ENCODE assay signal across 10 mouse cellular contexts in the genomic region with DNA sequence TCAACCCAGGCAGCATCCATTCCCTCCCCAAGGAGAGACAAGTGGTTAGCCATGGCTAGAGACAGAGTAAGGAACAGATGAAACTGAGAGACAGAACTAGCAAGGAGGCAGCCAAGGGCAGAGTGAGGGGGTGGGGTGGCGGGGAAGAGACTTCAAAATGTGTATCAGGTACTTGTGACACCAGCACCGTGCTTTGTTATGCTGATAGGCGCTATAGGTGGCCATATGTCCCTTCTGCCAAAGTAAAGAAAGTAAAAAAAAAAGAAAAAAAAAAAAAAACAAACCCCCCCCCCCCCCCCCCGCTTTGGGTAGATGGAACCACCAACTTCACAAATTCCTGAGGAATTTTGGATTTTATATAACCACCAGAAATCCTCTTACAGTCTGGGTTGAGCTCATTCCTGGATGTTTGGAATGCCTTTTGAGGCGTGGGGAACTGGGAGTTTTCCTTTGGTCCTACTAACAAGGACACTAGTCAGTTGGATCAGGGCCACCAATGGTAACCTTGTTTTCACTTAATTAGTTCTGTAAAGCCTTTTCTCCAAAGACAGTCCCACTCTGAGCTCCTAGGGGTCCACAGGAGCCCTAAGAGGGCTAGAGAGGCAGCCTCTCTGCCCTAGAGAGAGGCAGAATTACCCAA. TPM values are rescaled to one million over a fixed set of nuclear protein-coding genes. Genes with fewer than 3 reads are reported as not detected.
DNase-seq lines count a peak whose midpoint lies in the region; ATAC-seq and TF ChIP-seq lines count a peak whose summit lies in the region.
"Had no signal": no experiment of that assay in that cellular context is flagged by ENCODE, and none has a peak within 500 bp of the region (broad histone marks: within the 10 kb centered on the region; RNA-seq: fewer than 3 reads in every experiment).

No protein-coding gene starts in this region.

- no peaks in the 10 kb centered on the region; the same call in 1 of the 2 replicates for H3K27me3 ChIP-seq in heart, embryonic 11.5 days (ENCODE audit: control insufficient read depth, insufficient read depth, low read length)
- H3K27me3 ChIP-seq: hindbrain, embryonic 12.5 days had no signal

- TF ChIP-seq CTCF in embryonic fibroblast, embryonic 13.5 days (IDR thresholded peaks at IDR 0.05; ENCODE audit: borderline replicate concordance, insufficient read depth, low read length) = no peak

- H3K4me3 ChIP-seq in heart, embryonic 11.5 days (ENCODE audit: low read depth, low read length) = no peak overlapping the region
- no peak overlapping the region for H3K4me3 ChIP-seq in embryonic fibroblast, embryonic 13.5 days (ENCODE audit: insufficient read depth, low read length)
- H3K4me3 ChIP-seq in macrophage (ENCODE audit: inconsistent target) = no peak overlapping the region
- H3K4me3 ChIP-seq: hindbrain, embryonic 12.5 days had no signal

- 35% methylated on average over 5 of the region's 5 CpGs for WGBS in heart, embryonic 11.5 days (ENCODE audit: insufficient replicate concordance)
- WGBS in macrophage (ENCODE audit: missing documents) = 86% methylated on average over 4 of the region's 5 CpGs

- no peak for TF ChIP-seq POLR2A in embryonic fibroblast, embryonic 13.5 days (IDR thresholded peaks at IDR 0.05; ENCODE audit: low read depth, low read length)

- no peaks in the 10 kb centered on the region for H3K36me3 ChIP-seq in heart, embryonic 11.5 days (ENCODE audit: control insufficient read depth, insufficient read depth, low read length)
- no peaks in the 10 kb centered on the region for H3K36me3 ChIP-seq in macrophage (ENCODE audit: inconsistent target)
- H3K36me3 ChIP-seq: hindbrain, embryonic 12.5 days had no signal

- 0 out of 2 replicates have a peak overlapping the region, but pooled peaks have one; percentile 22 for H3K9ac ChIP-seq in heart, embryonic 11.5 days (ENCODE audit: low read depth, low read length)
- H3K9ac ChIP-seq: hindbrain, embryonic 12.5 days had no signal

- peaks cover 15% of the 10 kb centered on the region for H3K4me1 ChIP-seq in heart, embryonic 11.5 days (ENCODE audit: control insufficient read depth, insufficient read depth, low read length)
- peaks cover 12% of the 10 kb centered on the region; the same call in 1 of the 2 replicates for H3K4me1 ChIP-seq in embryonic fibroblast, embryonic 13.5 days (ENCODE audit: control insufficient read depth, insufficient read depth, low read length)
- H3K4me1 ChIP-seq: hindbrain, embryonic 12.5 days had no signal

- H3K27ac ChIP-seq in heart, embryonic 11.5 days (ENCODE audit: low read depth, low read length) = peak overlapping the region; percentile 50
- peak overlapping the region; percentile 15 for H3K27ac ChIP-seq in embryonic fibroblast, embryonic 13.5 days (ENCODE audit: insufficient read depth, low read length)
- peak overlapping the region; percentile 21; the same call in 1 of the 2 replicates for H3K27ac ChIP-seq in macrophage
- H3K27ac ChIP-seq: hindbrain, embryonic 12.5 days had no signal

- no peak for DNase-seq in heart, adult 18-20 months
- DNase-seq in lung, postnatal 10 days = peak; percentile 35
- DNase-seq in lung, postnatal 4 days = no peak
- no peak for DNase-seq in cerebellum, adult 9-10 months
- no peak for DNase-seq in gastrocnemius, postnatal 4 days (ENCODE audit: low spot score in 2 of 2)
- DNase-seq: thymus, postnatal 14 days had no signal

- H3K9me3 ChIP-seq in heart, embryonic 11.5 days (replicated peaks; ENCODE audit: control insufficient read depth, low read length) = no peaks in the 10 kb centered on the region
- H3K9me3 ChIP-seq: hindbrain, embryonic 12.5 days had no signal

- ATAC-seq in heart, embryonic 11.5 days (replicated peaks; ENCODE audit: insufficient number of reproducible peaks, low FRiP score, low TSS enrichment) = no peak

- no peaks in the 10 kb centered on the region for H3K79me2 ChIP-seq in macrophage (ENCODE audit: inconsistent target)

- peak overlapping the region; percentile 51 for H3K4me2 ChIP-seq in heart, embryonic 11.5 days
- H3K4me2 ChIP-seq: hindbrain, embryonic 12.5 days had no signal

RNA-seq across cellular contexts. Expression of a gene that starts 14.0 kb away (rescaled TPM):
- 32.4 and 36.1 TPM in 2 replicates for polyA plus RNA-seq in heart, embryonic 11.5 days (2014; fragmentation: Nextera tagmentation; extraction: Ambion mirVana)
- total RNA-seq in heart, adult 18-20 months (2021) = 100 to 1,000 TPM; 214 to 237 TPM
- polyA plus RNA-seq in embryonic fibroblast, embryonic 13.5 days (2011; ENCODE audit: insufficient read length, low read depth, missing spikeins) = 43.7 and 45.4 TPM in 2 replicates
- total RNA-seq in macrophage (2018; cell fraction: chromatin; rRNA removed) = 100 to 1,000 TPM in 2 of 26 experiments, 10 to 100 TPM in 24; 13.8 to 114 (median 66.4) TPM
- 100 to 1,000 TPM in 2 of 26 experiments, 10 to 100 TPM in 24; 41.1 to 103 (median 63.1) TPM for total RNA-seq in macrophage (2018; cell fraction: cytosol; rRNA removed)
- 100 to 1,000 TPM in 1 of 26 experiments, 10 to 100 TPM in 25; 21.5 to 104 (median 52.8) TPM for total RNA-seq in macrophage (2018; cell fraction: nucleus; rRNA removed)
- 38.9 to 84.2 TPM (median 49.8 TPM) in 3 replicates for polyA plus RNA-seq in macrophage (2018)
- total RNA-seq in gastrocnemius, postnatal 4 days (2021) = 100 to 1,000 TPM; 231 to 259 TPM

RNA-seq across cellular contexts. Expression of a gene that starts 46.5 kb away (rescaled TPM):
- 176 and 204 TPM in 2 replicates for polyA plus RNA-seq in heart, embryonic 11.5 days (2014; fragmentation: Nextera tagmentation; extraction: Ambion mirVana)
- total RNA-seq in heart, adult 18-20 months (2021) = 10 to 100 TPM; 90.5 to 94.6 TPM
- 130 and 139 TPM in 2 replicates for polyA plus RNA-seq in embryonic fibroblast, embryonic 13.5 days (2011; ENCODE audit: insufficient read length, low read depth, missing spikeins)
- total RNA-seq in macrophage (2018; cell fraction: chromatin; rRNA removed) = 100 to 1,000 TPM; 108 to 308 (median 161) TPM
- 100 to 1,000 TPM in 22 of 26 experiments, 10 to 100 TPM in 4; 85.9 to 140 (median 115) TPM for total RNA-seq in macrophage (2018; cell fraction: cytosol; rRNA removed)
- total RNA-seq in macrophage (2018; cell fraction: nucleus; rRNA removed) = 100 to 1,000 TPM in 21 of 26 experiments, 10 to 100 TPM in 5; 89.5 to 176 (median 115) TPM
- 115 to 224 TPM (median 150 TPM) in 3 replicates for polyA plus RNA-seq in macrophage (2018)
- 100 to 1,000 TPM; 113 to 119 TPM for total RNA-seq in gastrocnemius, postnatal 4 days (2021)

RNA-seq across cellular contexts. Expression of a gene that starts 59.2 kb away (rescaled TPM):
- 122 and 123 TPM in 2 replicates for polyA plus RNA-seq in heart, embryonic 11.5 days (2014; fragmentation: Nextera tagmentation; extraction: Ambion mirVana)
- total RNA-seq in heart, adult 18-20 months (2021) = 10 to 100 TPM; 25.5 to 33.5 TPM
- polyA plus RNA-seq in embryonic fibroblast, embryonic 13.5 days (2011; ENCODE audit: insufficient read length, low read depth, missing spikeins) = 386 and 437 TPM in 2 replicates
- 10 to 100 TPM; 13.6 to 78.0 (median 27.4) TPM for total RNA-seq in macrophage (2018; cell fraction: chromatin; rRNA removed)
- 1,000 to 10,000 TPM; 1,179 to 1,787 (median 1,377) TPM for total RNA-seq in macrophage (2018; cell fraction: cytosol; rRNA removed)
- total RNA-seq in macrophage (2018; cell fraction: nucleus; rRNA removed) = 100 to 1,000 TPM in 24 of 26 experiments, 10 to 100 TPM in 2; 88.7 to 281 (median 189) TPM
- 1,283 to 1,841 TPM (median 1,659 TPM) in 3 replicates for polyA plus RNA-seq in macrophage (2018)
- 10 to 100 TPM; 46.6 to 52.1 TPM for total RNA-seq in gastrocnemius, postnatal 4 days (2021)
